Mouse (Mus musculus) stomach, postnatal 0 days (tissue): ENCODE data around the gene Gm10840. TPM values are rescaled to one million over a fixed set of nuclear protein-coding genes. Genes with fewer than 3 reads are reported as not detected.

ENCODE experiments used
- ATAC-seq: fragments of 200-750 bp; cut with Nextera tagmentation; 2 replicates; pipeline ENCODE4 v1.8.0; 2017; ENCODE audit not compliant: low FRiP score, low TSS enrichment
- DNase-seq: peaks from one replicate; pipeline ENCODE4 v3.0.0-alpha.2; 2016; ENCODE audit warnings: low spot score
- H3K27ac ChIP-seq: fragments of 300-500 bp; sonication (generic); replicated peaks from 2 replicates; pipeline ENCODE4 v1.5.1; 2014; ENCODE audit warnings: mild to moderate bottlenecking, control low read depth
- H3K27me3 ChIP-seq: fragments of 300-500 bp; sonication (generic); 2 replicates; pipeline ENCODE4 v1.6.1; 2014; ENCODE audit warnings: low read length; ENCODE audit not compliant: control insufficient read depth, insufficient read depth
- H3K36me3 ChIP-seq: fragments of 300-500 bp; sonication (generic); 2 replicates; pipeline ENCODE4 v1.6.1; 2014; ENCODE audit warnings: low read length, mixed read lengths; ENCODE audit not compliant: control insufficient read depth, insufficient read depth
- H3K4me1 ChIP-seq: fragments of 300-500 bp; sonication (generic); replicated peaks from 2 replicates; pipeline ENCODE4 v1.6.1; 2014; ENCODE audit warnings: antibody characterized with exemption; ENCODE audit not compliant: control insufficient read depth, insufficient read depth
- H3K4me2 ChIP-seq: fragments of 300-500 bp; sonication (generic); replicated peaks from 2 replicates; pipeline ENCODE4 v1.6.1; 2014; ENCODE audit warnings: low read depth, mild to moderate bottlenecking, control low read depth, moderate library complexity
- H3K4me3 ChIP-seq: fragments of 300-500 bp; sonication (generic); 2 replicates; pipeline ENCODE4 v1.5.1; 2014; ENCODE audit warnings: low read depth, low read length, control low read depth
- H3K9ac ChIP-seq: fragments of 300-500 bp; sonication (generic); 2 replicates; pipeline ENCODE4 v1.6.1; 2014; ENCODE audit warnings: mild to moderate bottlenecking, low read length, control low read depth, mixed read lengths
- H3K9me3 ChIP-seq: fragments of 300-500 bp; sonication (generic); 2 replicates; pipeline ENCODE4 v1.6.1; 2016; ENCODE audit warnings: low read length; ENCODE audit not compliant: control insufficient read depth
- CTCF ChIP-seq: IDR thresholded peaks from 2 replicates; pipeline ENCODE4 v1.5.1; 2016; ENCODE audit warnings: antibody characterized with exemption, low read depth, mild to moderate bottlenecking, moderate library complexity
- EP300 ChIP-seq: optimal IDR thresholded peaks from 2 replicates; pipeline ENCODE3; 2016; ENCODE audit warnings: antibody characterized with exemption
- WGBS: fragments of 180-500 bp; shearing (Covaris S2); extraction: QIAGEN DNeasy Blood & Tissue Kit; methylation state at CpG from one replicate; pipeline ENCODE4 v1.1.7; 2014; 5-methylcytosine and 5-hydroxymethylcytosine counted together
- polyA plus RNA-seq: library from polyadenylated mRNA; unstranded; fragments of >200 nt; fragmentation: Nextera tagmentation; extraction: Ambion mirVana; gene quantifications from 2 replicates; pipeline ENCODE4 v1.2.1, GENCODE M21; 2015

Gene Gm10840
- polyA plus RNA-seq, 1 experiment from 2014 or later = not detected

DNA sequence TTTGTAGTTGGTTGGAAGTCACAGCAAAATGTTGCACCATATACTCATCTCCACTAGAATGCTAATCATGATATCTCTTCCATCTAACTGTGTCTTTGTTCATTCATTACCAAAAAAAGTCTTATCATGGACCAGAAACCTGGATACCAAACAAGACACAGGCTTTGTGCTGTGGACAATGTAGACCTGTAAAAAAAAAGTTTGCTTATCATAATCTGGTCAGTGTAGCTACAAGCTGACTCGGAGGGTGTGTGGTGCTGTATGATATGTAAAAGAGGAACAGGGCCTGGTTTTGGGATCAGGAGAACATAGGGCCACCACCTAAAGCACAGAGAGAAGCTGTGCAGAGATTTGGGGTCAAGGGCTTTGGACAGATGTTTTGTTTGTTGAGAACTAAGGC, 31.2 kb upstream of the Gm10840 start:
- Histone ChIP-seq H3K27ac (no peak overlapping the region), H3K4me3 (no peak overlapping the region), H3K9me3 (no peaks in the 10 kb centered on the region), H3K9ac (no peak overlapping the region), H3K27me3 (no peaks in the 10 kb centered on the region), H3K4me1 (no peaks in the 10 kb centered on the region), H3K4me2 (no peak overlapping the region), H3K36me3 (peaks cover 6% of the 10 kb centered on the region; the same call in 1 of the 2 replicates)
- ATAC-seq (no peak), DNase-seq (no peak)
- 74% methylated on average over 1 of the region's 1 CpGs for WGBS
- TF ChIP-seq CTCF (no peak), EP300 (no peak)

DNA sequence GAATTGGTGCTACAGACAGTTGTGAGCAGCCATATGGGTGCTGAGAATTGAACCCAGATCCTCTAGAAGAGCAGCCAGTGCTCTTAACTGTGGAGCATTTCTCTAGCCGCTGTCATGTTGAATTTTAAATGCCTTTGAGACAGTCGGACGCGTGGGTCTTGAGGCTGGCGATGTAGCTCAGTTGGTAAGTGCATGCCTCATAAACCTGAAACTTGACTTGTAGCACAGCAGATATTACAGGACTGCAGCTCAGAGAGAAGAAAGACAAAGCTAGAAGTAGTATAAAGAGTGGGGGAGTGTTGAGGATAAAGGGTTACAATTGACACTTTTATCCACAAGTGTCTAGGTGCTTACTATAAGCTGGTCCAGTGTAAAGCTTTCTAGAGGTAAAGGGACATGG, 28.1 kb upstream of the Gm10840 start:
- Histone ChIP-seq H3K9ac (no peak overlapping the region), H3K9me3 (no peaks in the 10 kb centered on the region), H3K36me3 (0 out of 2 replicates have a peak, but pooled peaks cover 5% of the 10 kb centered on the region), H3K27ac (no peak overlapping the region), H3K4me1 (no peaks in the 10 kb centered on the region), H3K27me3 (no peaks in the 10 kb centered on the region), H3K4me2 (no peak overlapping the region), H3K4me3 (no peak overlapping the region)
- ATAC-seq (no peak), DNase-seq (no peak)
- WGBS = 90% methylated on average over 5 of the region's 5 CpGs
- TF ChIP-seq CTCF (no peak), EP300 (no peak)

DNA sequence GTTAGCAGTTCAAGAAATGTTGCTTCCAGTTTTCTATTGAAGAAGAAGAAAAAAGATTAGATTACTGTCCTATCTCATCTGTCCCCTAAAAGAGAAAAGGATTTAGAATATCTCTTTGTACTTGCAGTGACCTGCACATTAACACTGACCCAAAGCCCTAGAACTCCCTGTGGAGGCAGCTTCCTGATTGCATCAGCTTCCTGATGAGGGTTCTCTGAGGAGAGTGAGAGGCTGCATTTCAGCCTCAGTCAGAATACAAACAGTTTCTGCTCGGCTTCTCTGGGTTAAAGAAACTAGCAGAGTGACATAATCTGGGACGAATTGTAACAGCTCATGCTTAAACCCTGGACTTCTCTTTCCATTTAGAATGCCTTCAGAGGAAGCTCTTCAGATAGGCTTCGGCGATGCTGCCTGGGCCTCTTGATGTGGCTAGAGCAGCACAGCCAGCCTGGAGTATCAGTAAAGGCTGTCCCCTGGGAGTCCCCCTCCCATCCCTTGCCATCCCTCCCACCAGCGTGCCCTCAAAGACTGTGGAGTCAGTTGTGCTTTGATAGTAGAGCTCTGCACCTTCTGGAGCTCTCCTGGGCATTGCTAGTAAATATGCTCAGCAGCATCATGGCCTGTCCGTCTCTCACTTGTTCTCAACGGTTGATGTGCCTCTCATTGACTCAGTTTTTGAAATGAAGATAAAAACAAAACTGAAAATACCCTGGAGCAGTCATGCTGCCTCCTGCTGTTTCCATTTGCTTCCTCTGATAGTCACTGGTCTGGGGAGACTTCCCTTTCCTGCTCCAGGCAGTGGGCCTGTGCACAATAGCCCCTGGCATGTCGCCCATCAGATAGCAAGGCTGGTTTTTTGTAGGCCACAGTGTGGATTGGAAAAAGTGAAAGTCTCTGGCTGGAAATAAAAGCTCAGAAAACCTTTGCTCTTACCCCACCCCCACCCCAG, 25.8 kb upstream of the Gm10840 start:
- Histone ChIP-seq H3K9me3 (no peaks in the 10 kb centered on the region), H3K4me2 (peak overlapping the region; percentile 42), H3K4me1 (no peaks in the 10 kb centered on the region), H3K4me3 (no peak overlapping the region), H3K27me3 (no peaks in the 10 kb centered on the region), H3K36me3 (no peaks in the 10 kb centered on the region), H3K9ac (0 out of 2 replicates have a peak overlapping the region, but pooled peaks have one; percentile 35), H3K27ac (peak overlapping the region; percentile 78)
- DNase-seq (peak; percentile 83), ATAC-seq (peak; percentile 90)
- 43% methylated on average over 8 of the region's 8 CpGs for WGBS
- TF ChIP-seq EP300 (no peak), CTCF (peak; percentile 43)

DNA sequence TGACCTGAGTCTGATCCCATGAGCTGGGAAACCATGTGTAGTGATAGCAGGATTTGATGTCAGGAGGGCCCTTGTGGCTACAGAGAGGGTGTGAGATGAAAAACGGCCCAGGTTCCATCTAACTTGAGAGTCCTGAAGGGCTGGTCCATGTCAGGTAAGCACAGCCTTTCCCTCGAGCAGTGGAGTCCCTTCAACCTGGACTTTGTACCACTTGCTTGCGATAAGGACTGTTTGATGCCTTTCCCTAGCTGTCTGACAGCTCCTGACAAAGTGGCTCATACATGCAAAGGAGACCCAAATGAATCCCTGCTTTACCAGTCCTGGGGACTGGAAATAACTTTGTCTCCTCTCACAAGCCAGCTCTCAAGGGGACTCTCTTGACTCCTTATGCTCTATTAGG, 9.4 kb upstream of the Gm10840 start:
- Histone ChIP-seq H3K4me3 (no peak overlapping the region), H3K36me3 (peaks cover 23% of the 10 kb centered on the region), H3K9me3 (no peaks in the 10 kb centered on the region), H3K27ac (no peak overlapping the region), H3K27me3 (no peaks in the 10 kb centered on the region), H3K4me1 (no peaks in the 10 kb centered on the region), H3K4me2 (no peak overlapping the region), H3K9ac (no peak overlapping the region)
- DNase-seq = no peak
- 77% methylated on average over 3 of the region's 3 CpGs for WGBS
- 0 out of 2 replicates have a peak, but pooled peaks have one; percentile 55 for ATAC-seq
- no peak for TF ChIP-seq EP300
- TF ChIP-seq CTCF = no peak

DNA sequence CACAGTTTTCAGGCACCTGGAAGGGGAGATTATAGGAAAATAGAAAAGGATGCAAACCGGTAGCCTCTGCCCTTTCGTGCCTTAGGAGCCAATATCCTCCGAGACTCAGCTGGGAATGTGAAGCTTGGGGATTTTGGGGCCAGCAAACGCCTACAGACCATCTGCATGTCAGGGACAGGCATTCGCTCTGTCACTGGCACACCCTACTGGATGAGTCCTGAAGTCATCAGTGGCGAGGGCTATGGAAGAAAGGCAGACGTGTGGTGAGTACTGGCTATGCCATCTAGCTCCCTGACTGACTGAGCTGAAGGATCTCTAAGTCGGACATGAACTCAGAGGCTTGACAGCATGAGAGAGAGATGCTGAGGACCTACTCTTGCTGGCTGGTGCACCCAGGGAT, 8.5 kb upstream of the Gm10840 start:
- 76% methylated on average over 8 of the region's 8 CpGs for WGBS
- H3K36me3 ChIP-seq = peaks cover 25% of the 10 kb centered on the region

GRCm38 (mm10) chr11:106154091-106154490, 6.6 kb upstream of the Gm10840 start:
- no peak for ATAC-seq
- H3K9me3 ChIP-seq = no peaks in the 10 kb centered on the region
- no peaks in the 10 kb centered on the region for H3K27me3 ChIP-seq
- WGBS = 87% methylated on average over 5 of the region's 5 CpGs
- no peak for DNase-seq
- H3K4me1 ChIP-seq = no peaks in the 10 kb centered on the region
- TF ChIP-seq CTCF (no peak), EP300 (no peak)
- no peak overlapping the region for H3K27ac ChIP-seq
- no peak overlapping the region for H3K4me2 ChIP-seq
- H3K9ac ChIP-seq = no peak overlapping the region
- peaks cover 25% of the 10 kb centered on the region for H3K36me3 ChIP-seq
- no peak overlapping the region for H3K4me3 ChIP-seq

More for the DNA sequence above, 8.5 kb upstream of the Gm10840 start:
- TF ChIP-seq CTCF (no peak), EP300 (no peak)
- no peaks in the 10 kb centered on the region for H3K27me3 ChIP-seq
- H3K9ac ChIP-seq = no peak overlapping the region
- H3K9me3 ChIP-seq = no peaks in the 10 kb centered on the region
- no peaks in the 10 kb centered on the region for H3K4me1 ChIP-seq
- H3K4me3 ChIP-seq = no peak overlapping the region
- DNase-seq (no peak), ATAC-seq (no peak)
- no peak overlapping the region for H3K4me2 ChIP-seq
- H3K27ac ChIP-seq = no peak overlapping the region
